Mouse (Mus musculus) layer of hippocampus, adult 2 months (tissue): ENCODE data around the gene Tub. TPM values are rescaled to one million over a fixed set of nuclear protein-coding genes. Genes with fewer than 3 reads are reported as not detected.
A peak's percentile ranks its signal among the peaks of the same experiment; 100 is the strongest.

Experiments used
- DNase-seq, 2 experiments: peaks; one replicate each; pipeline ENCODE4 v3.0.0; 2022; ENCODE audit warnings: low spot score in 2 of 2
- H3K27ac ChIP-seq: fragments of 200-600 bp; 2 replicates; pipeline ENCODE4 v1.8.1; 2022
- H3K4me3 ChIP-seq: fragments of 200-600 bp; 2 replicates; pipeline ENCODE4 v1.8.1; 2022; ENCODE audit warnings: mild to moderate bottlenecking
- CTCF ChIP-seq: fragments of 200-600 bp; conservative IDR thresholded peaks from 2 replicates; pipeline ENCODE4 v1.8.1; 2022; ENCODE audit warnings: antibody characterized with exemption, mild to moderate bottlenecking, moderate library complexity
- total RNA-seq, 2 experiments: library from RNA; stranded (reverse); gene quantifications; 2 replicates each; pipeline ENCODE4 v1.2.3; 2021

Gene Tub
- total RNA-seq, 2 experiments from 2014 or later, result 179 to 198 TPM

GRCm38 (mm10) chr7:109072326-109072725 is 122.2 kb downstream of the Tub start:
- no peak for DNase-seq
- TF ChIP-seq CTCF, result no peak
- Histone ChIP-seq H3K4me3 (no peak overlapping the region), H3K27ac (no peak overlapping the region)

GRCm38 (mm10) chr7:109082269-109083112 is 132.4 kb downstream of the Tub start:
- Histone ChIP-seq H3K4me3 (peak overlapping the region; percentile 82), H3K27ac (peak overlapping the region; percentile 88)
- TF ChIP-seq CTCF, result no peak
- DNase-seq, result no peak

- TF ChIP-seq CTCF, result no peak
- H3K4me3 ChIP-seq, result peak within 1 kb of the TSS; percentile 82
- peak within 1 kb of the TSS; percentile 88 for H3K27ac ChIP-seq
- DNase-seq, result peak; percentile 90 to 92
Measured at GRCm38 (mm10) chr7:109083113-109083812, 133.1 kb downstream of the Tub start, which contains the start of gene Ric3. TSS of gene Ric3 (minus strand) at chr7:109083331.

GRCm38 (mm10) chr7:109083813-109084184 is 133.7 kb downstream of the Tub start:
- no peak for TF ChIP-seq CTCF
- no peak overlapping the region for H3K27ac ChIP-seq
- no peak for DNase-seq
- H3K4me3 ChIP-seq, result peak overlapping the region; percentile 82

Other genes starting within 250 kb of the Tub start
- not detected for gene Olfr512, start 237.0 kb upstream of the Tub start, total RNA-seq
- gene Olfr513, start 199.4 kb upstream of the Tub start, total RNA-seq, result not detected
- gene Olfr514, start 124.3 kb upstream of the Tub start, total RNA-seq, result not detected
- gene Olfr516, start 99.8 kb upstream of the Tub start, total RNA-seq, result not detected
- gene Olfr517, start 78.0 kb upstream of the Tub start, total RNA-seq, result not detected
- not detected for gene Olfr518, start 65.3 kb upstream of the Tub start, total RNA-seq
- not detected for gene Olfr519, start 55.9 kb upstream of the Tub start, total RNA-seq
- under 1 TPM; 0.27 to 0.28 TPM for gene Nlrp10, start 20.2 kb upstream of the Tub start, total RNA-seq
- gene Eif3f, start 15.9 kb upstream of the Tub start, total RNA-seq, result 100 to 1,000 TPM in 1 of 2 experiments, 10 to 100 TPM in 1; 95.6 to 101 TPM
- gene Ric3, start 133.0 kb downstream of the Tub start, total RNA-seq, result 10 to 100 TPM; 69.6 to 72.0 TPM
- 10 to 100 TPM; 62.5 to 67.0 TPM for gene Lmo1, start 224.9 kb downstream of the Tub start, total RNA-seq